Mouse (Mus musculus) stomach, embryonic 14.5 days (tissue): ENCODE data around the gene Itsn1. TPM values are rescaled to one million over a fixed set of nuclear protein-coding genes. Genes with fewer than 3 reads are reported as not detected.

Experiments
- ATAC-seq: fragments of 200-750 bp; cut with Nextera tagmentation; 2 replicates; pipeline ENCODE4 v1.8.0; 2017; ENCODE audit warnings: low read depth, moderate TSS enrichment; ENCODE audit not compliant: insufficient number of reproducible peaks, insufficient read depth, low FRiP score
- H3K27ac ChIP-seq: fragments of 300-500 bp; sonication (generic); 2 replicates; pipeline ENCODE4 v1.5.1; 2014; ENCODE audit warnings: mild to moderate bottlenecking, low read length, moderate library complexity, mixed read lengths
- H3K27me3 ChIP-seq: fragments of 300-500 bp; sonication (generic); 2 replicates; pipeline ENCODE4 v1.6.1; 2014; ENCODE audit warnings: low read length, control low read depth, mixed read lengths; ENCODE audit not compliant: control insufficient read depth, insufficient read depth
- H3K36me3 ChIP-seq: fragments of 300-500 bp; sonication (generic); 2 replicates; pipeline ENCODE4 v1.6.1; 2014; ENCODE audit warnings: mild to moderate bottlenecking, control low read depth, low read length, moderate library complexity, mixed read lengths; ENCODE audit not compliant: control insufficient read depth, insufficient read depth
- H3K4me1 ChIP-seq: fragments of 300-500 bp; sonication (generic); 2 replicates; pipeline ENCODE4 v1.6.1; 2014; ENCODE audit warnings: low read length, control low read depth, mixed read lengths; ENCODE audit not compliant: control insufficient read depth, insufficient read depth
- H3K4me2 ChIP-seq: fragments of 300-500 bp; sonication (generic); replicated peaks from 2 replicates; pipeline ENCODE4 v1.6.1; 2014; ENCODE audit warnings: low read depth, low read length, control low read depth
- H3K4me3 ChIP-seq: fragments of 300-500 bp; sonication (generic); 2 replicates; pipeline ENCODE4 v1.5.1; 2014; ENCODE audit warnings: low read depth, low read length, control low read depth
- H3K9ac ChIP-seq: fragments of 300-500 bp; sonication (generic); replicated peaks from 2 replicates; pipeline ENCODE4 v1.6.1; 2014; ENCODE audit warnings: low read depth, mild to moderate bottlenecking, control low read depth, low read length, moderate library complexity, mixed read lengths
- H3K9me3 ChIP-seq: fragments of 300-500 bp; sonication (generic); 2 replicates; pipeline ENCODE4 v1.6.1; 2016; ENCODE audit warnings: low read depth, low read length, control low read depth; ENCODE audit not compliant: control insufficient read depth
- WGBS: fragments of 180-500 bp; shearing (Covaris S2); extraction: QIAGEN DNeasy Blood & Tissue Kit; methylation state at CpG from one replicate; pipeline ENCODE4 v1.1.7; 2014; 5-methylcytosine and 5-hydroxymethylcytosine counted together
- polyA plus RNA-seq: library from polyadenylated mRNA; unstranded; fragments of >200 nt; fragmentation: Nextera tagmentation; extraction: Ambion mirVana; gene quantifications from 2 replicates; pipeline ENCODE4 v1.2.1, GENCODE M21; 2014

The Itsn1 gene
- polyA plus RNA-seq, 1 experiment from 2014 or later, result 26.4 TPM

DNA sequence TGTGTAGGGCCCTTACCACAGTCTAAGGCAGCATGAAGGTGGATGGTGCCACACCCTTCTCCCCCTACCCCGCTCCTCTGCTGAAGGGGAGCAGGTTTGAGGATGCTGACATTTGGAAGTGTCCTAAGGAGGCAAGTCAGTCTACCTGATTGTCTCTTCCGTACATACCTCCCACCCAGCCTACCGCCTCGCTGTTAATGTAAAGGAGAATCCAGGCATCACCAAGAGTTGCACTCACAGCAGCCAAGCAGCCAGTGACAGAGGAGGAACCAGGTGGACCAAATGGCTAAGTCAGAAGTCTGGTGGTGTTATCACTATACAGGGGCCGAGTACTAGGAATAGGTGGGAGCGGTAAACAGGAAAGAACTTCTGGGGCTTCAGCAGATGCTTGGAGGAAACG is 51.1 kb downstream of the Itsn1 start:
- no peak overlapping the region for H3K4me2 ChIP-seq
- H3K9ac ChIP-seq, result no peak overlapping the region
- H3K27ac ChIP-seq, result no peak overlapping the region
- H3K4me3 ChIP-seq, result no peak overlapping the region
- no peaks in the 10 kb centered on the region for H3K4me1 ChIP-seq
- H3K9me3 ChIP-seq, result no peaks in the 10 kb centered on the region
- no peak for ATAC-seq
- H3K27me3 ChIP-seq, result no peaks in the 10 kb centered on the region
- 88% methylated on average over 7 of the region's 7 CpGs for WGBS
- H3K36me3 ChIP-seq, result peaks cover 4% of the 10 kb centered on the region; the same call in 1 of the 2 replicates

- no peaks in the 10 kb centered on the region for H3K27me3 ChIP-seq
- 77% methylated on average over 3 of the region's 3 CpGs for WGBS
- H3K27ac ChIP-seq, result no peak overlapping the region
- H3K4me1 ChIP-seq, result no peaks in the 10 kb centered on the region
- H3K36me3 ChIP-seq, result peaks cover 5% of the 10 kb centered on the region; the same call in 1 of the 2 replicates
- H3K4me3 ChIP-seq, result no peak overlapping the region
- H3K9ac ChIP-seq, result no peak overlapping the region
- no peak overlapping the region for H3K4me2 ChIP-seq
- H3K9me3 ChIP-seq, result no peaks in the 10 kb centered on the region
- ATAC-seq, result no peak
These were observed 51.7 kb downstream of the Itsn1 start for GRCm38 (mm10) chr16:91780826-91781225.

GRCm38 (mm10) chr16:91783191-91783590 is 54.1 kb downstream of the Itsn1 start:
- 90% methylated on average over 7 of the region's 7 CpGs for whole genome bisulfite sequencing
- no peak for ATAC-seq

DNA sequence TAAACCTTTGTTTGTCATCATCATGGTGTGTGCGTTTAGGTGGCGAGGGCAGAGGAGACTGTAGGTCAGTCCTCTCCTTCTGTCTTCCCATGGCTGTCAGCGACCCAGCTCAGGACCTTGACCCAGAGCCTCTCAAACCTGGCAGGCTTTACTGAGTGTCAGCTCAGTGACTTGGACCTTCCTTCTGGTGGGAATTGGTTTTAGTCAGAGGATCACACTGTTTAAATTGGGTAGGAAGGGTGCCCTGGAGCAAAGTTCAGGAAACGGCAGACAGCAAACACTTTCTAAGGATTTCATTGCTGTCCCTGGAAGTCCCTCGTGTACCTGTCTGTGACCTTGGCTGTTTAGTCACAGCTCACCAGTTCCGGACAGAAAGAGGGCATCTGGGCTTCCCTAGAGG is 55.2 kb downstream of the Itsn1 start:
- no peak overlapping the region for H3K4me2 ChIP-seq
- H3K36me3 ChIP-seq, result peaks cover 9% of the 10 kb centered on the region
- H3K4me3 ChIP-seq, result no peak overlapping the region
- H3K4me1 ChIP-seq, result no peaks in the 10 kb centered on the region
- no peaks in the 10 kb centered on the region for H3K9me3 ChIP-seq
- H3K27me3 ChIP-seq, result no peaks in the 10 kb centered on the region
- WGBS, result 75% methylated on average over 6 of the region's 6 CpGs
- ATAC-seq, result no peak
- no peak overlapping the region for H3K9ac ChIP-seq
- H3K27ac ChIP-seq, result no peak overlapping the region

More at GRCm38 (mm10) chr16:91783191-91783590, 54.1 kb downstream of the Itsn1 start:
- Histone ChIP-seq H3K27me3 (no peaks in the 10 kb centered on the region), H3K4me3 (no peak overlapping the region), H3K27ac (no peak overlapping the region), H3K36me3 (peaks cover 9% of the 10 kb centered on the region), H3K4me1 (no peaks in the 10 kb centered on the region), H3K4me2 (no peak overlapping the region), H3K9ac (no peak overlapping the region), H3K9me3 (no peaks in the 10 kb centered on the region)

DNA sequence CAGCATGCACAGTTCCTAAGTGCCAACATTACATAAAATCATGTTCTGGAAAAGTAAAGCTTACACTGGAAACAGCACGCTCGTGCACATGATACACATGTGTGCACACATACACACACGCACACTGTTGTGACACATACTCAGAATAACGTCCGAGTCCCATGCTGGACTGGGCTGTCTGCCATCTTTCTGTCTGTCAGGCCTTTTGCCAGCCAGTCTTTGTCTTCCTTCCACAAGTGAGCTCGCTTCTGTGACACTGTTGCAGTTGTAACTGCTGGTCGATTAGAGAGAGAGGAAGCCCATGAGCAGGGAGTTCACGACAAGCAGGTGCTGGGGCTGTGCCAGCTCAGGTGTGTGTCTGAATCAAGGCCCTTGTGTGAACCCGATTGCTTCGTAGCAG is 57.3 kb downstream of the Itsn1 start:
- Histone ChIP-seq H3K4me1 (0 out of 2 replicates have a peak, but pooled peaks cover 2% of the 10 kb centered on the region), H3K36me3 (peaks cover 9% of the 10 kb centered on the region), H3K27me3 (no peaks in the 10 kb centered on the region), H3K4me3 (no peak overlapping the region), H3K27ac (no peak overlapping the region), H3K4me2 (no peak overlapping the region), H3K9ac (no peak overlapping the region), H3K9me3 (no peaks in the 10 kb centered on the region)
- no peak for ATAC-seq
- WGBS, result 80% methylated on average over 10 of the region's 10 CpGs

- H3K4me3 ChIP-seq, result no peak overlapping the region
- peak; percentile 79 for ATAC-seq
- WGBS, result 55% methylated on average over 6 of the region's 6 CpGs
These were observed 60.6 kb downstream of the Itsn1 start for GRCm38 (mm10) chr16:91789728-91790127.

DNA sequence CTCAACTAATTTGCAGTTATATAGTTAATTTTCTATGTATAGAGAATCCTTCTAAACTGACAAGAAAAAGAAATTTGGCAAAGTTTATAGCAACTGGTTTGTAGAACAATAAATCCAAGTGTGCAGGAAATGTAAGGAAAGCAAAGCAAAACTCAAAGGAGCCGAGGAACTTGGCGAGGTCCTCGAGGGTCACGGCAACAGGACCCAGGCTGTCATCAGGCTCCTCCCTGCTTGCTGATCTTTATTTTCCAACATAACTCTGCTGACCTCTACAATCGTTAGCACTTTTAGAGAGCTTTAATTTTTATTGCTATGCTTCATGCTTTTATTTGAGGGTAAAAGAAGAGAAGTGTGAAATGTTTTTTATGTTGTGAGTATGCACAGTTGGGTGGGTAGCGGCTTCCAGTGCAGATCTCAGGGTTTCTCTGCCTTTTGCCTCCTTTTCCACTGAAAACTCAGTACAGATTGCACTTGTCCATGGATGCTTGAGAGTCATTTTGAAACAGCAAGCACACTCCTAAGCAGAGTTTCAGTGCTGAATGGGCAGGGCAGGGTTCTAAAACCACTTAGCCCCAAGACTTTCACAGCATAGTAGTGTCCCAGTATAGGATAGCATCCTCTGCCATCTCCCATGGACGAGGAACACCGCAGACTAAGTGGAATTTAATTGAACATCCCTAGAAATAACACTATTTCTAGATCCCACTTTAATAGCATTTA is 63.6 kb downstream of the Itsn1 start:
- H3K9me3 ChIP-seq, result no peaks in the 10 kb centered on the region
- no peaks in the 10 kb centered on the region for H3K27me3 ChIP-seq
- H3K36me3 ChIP-seq, result peaks cover 3% of the 10 kb centered on the region; the same call in 1 of the 2 replicates
- no peak for ATAC-seq
- 0 out of 2 replicates have a peak, but pooled peaks cover 2% of the 10 kb centered on the region for H3K4me1 ChIP-seq
- H3K27ac ChIP-seq, result no peak overlapping the region
- H3K9ac ChIP-seq, result no peak overlapping the region
- H3K4me2 ChIP-seq, result no peak overlapping the region
- WGBS, result 73% methylated on average over 8 of the region's 8 CpGs
- no peak overlapping the region for H3K4me3 ChIP-seq

More at GRCm38 (mm10) chr16:91789728-91790127, 60.6 kb downstream of the Itsn1 start:
- Histone ChIP-seq H3K36me3 (peaks cover 9% of the 10 kb centered on the region), H3K4me1 (0 out of 2 replicates have a peak, but pooled peaks cover 2% of the 10 kb centered on the region), H3K9me3 (no peaks in the 10 kb centered on the region), H3K27me3 (no peaks in the 10 kb centered on the region), H3K9ac (no peak overlapping the region), H3K4me2 (no peak overlapping the region), H3K27ac (0 out of 2 replicates have a peak overlapping the region, but pooled peaks have one; percentile 39)

DNA sequence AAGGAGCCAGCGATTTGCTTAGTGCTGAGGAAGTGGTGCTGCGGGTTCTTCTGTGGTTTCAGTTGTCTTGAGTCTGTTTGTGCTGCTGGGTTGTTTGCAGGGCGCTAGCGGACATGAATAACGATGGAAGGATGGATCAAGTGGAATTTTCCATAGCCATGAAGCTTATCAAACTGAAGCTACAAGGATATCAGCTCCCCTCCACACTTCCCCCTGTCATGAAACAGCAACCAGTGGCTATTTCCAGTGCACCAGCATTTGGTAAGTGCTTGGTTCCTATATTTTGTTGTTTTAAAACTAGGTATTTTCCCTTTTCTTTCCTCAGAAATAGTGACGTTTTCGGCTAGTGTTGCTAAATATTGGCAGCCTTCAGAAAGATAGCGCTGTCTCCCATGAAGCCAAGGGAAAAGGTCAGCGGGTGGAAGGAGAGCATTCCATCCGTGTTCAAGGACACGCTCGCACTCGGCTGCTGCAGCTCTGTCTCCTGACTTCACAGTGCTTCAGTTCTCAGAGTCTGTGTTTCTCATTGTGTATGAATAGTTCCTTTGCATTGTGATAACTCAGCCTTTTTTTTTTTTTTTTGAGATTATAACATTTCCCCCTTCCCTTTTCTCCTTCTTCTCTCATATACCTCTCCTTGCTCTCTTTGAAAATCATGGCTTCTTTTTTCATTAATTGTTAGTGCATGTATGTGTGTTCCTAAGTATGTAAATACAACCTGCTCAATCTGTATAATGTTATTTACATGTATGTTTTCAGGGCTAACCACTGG is 64.6 kb downstream of the Itsn1 start:
- no peak overlapping the region for H3K9ac ChIP-seq
- no peak overlapping the region for H3K4me2 ChIP-seq
- 89% methylated on average over 13 of the region's 13 CpGs for WGBS
- H3K4me3 ChIP-seq, result no peak overlapping the region
- H3K9me3 ChIP-seq, result no peaks in the 10 kb centered on the region
- no peaks in the 10 kb centered on the region for H3K27me3 ChIP-seq
- no peak overlapping the region for H3K27ac ChIP-seq
- 0 out of 2 replicates have a peak, but pooled peaks cover 2% of the 10 kb centered on the region for H3K4me1 ChIP-seq
- ATAC-seq, result no peak
- H3K36me3 ChIP-seq, result peaks cover 3% of the 10 kb centered on the region; the same call in 1 of the 2 replicates
